Mouse (Mus musculus) bone marrow, adult 2 months (tissue): ENCODE measurements around the gene Timm22.

Experiments used
- CTCF ChIP-seq: fragments of 200-500 bp; IDR thresholded peaks from 2 replicates; pipeline ENCODE4 v1.5.1; 2011; ENCODE audit warnings: low read length, control low read depth; ENCODE audit not compliant: control insufficient read depth, insufficient read depth
- POLR2A ChIP-seq: fragments of 200-500 bp; IDR thresholded peaks from 2 replicates; pipeline ENCODE4 v1.6.1; 2011; ENCODE audit warnings: low read depth, mild to moderate bottlenecking, control low read depth, low read length, borderline replicate concordance; ENCODE audit not compliant: control insufficient read depth

DNA sequence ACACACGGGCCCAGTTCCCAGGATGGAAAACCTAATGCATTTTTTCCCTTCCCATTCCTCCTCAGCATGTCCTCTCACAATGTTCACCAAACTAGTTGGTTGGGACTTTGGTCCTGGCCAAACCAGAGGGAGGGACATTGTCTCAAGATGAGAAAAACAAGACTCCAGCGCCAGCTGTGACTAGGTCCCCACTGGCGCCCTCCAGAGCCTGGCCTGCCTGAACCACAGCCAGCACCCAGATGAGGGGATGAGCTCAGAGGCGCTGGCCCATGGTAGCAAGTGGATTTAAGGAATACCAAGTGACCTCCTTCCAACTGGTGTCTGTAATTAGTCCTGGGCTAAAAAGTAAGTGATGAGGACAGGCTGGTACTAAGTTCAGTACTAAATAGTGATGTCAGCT, 14.1 kb downstream of the Timm22 start:
- TF ChIP-seq CTCF: no peak
- no peak for TF ChIP-seq POLR2A
